Mouse (Mus musculus): ENCODE measurements around the gene Shank2.

- TF ChIP-seq POLR2A (IDR thresholded peaks at IDR 0.05; ENCODE audit: control insufficient read depth in 1 of 2, insufficient read depth in 1 of 2, low read depth in 1 of 2, low read length in 2 of 2, poor library complexity in 1 of 2), result no peak
- TF ChIP-seq CTCF (IDR thresholded peaks at IDR 0.05 in 2 of 3, conservative IDR thresholded peaks at IDR 0.05 in 1 of 3; ENCODE audit: control insufficient read depth in 1 of 3, insufficient read depth in 1 of 3, low read depth in 2 of 3, low read length in 3 of 3, poor library complexity in 1 of 3, severe bottlenecking in 1 of 3), result no peak
- no peak for TF ChIP-seq USF2 (IDR thresholded peaks at IDR 0.05; ENCODE audit: borderline replicate concordance in 1 of 2, insufficient read depth in 1 of 2, low read depth in 1 of 2, low read length in 2 of 2)
- no peak for TF ChIP-seq ZMIZ1 (IDR thresholded peaks at IDR 0.05; ENCODE audit: low read depth, low read length)
These were observed 7.3 kb downstream of the Shank2 start for GRCm38 (mm10) chr7:144008985-144009384.
